Mouse (Mus musculus) heart, embryonic 15.5 days (tissue): ENCODE measurements around the gene Dctpp1. TPM values are rescaled to one million over a fixed set of nuclear protein-coding genes. Genes with fewer than 3 reads are reported as not detected.

Experiments
- ATAC-seq: fragments of 200-750 bp; cut with Nextera tagmentation; replicated peaks from 2 replicates; pipeline ENCODE4 v1.8.0; 2017; ENCODE audit warnings: low read depth, moderate TSS enrichment; ENCODE audit not compliant: insufficient number of reproducible peaks, insufficient read depth, low FRiP score
- H3K27ac ChIP-seq: fragments of 300-500 bp; sonication (generic); 2 replicates; pipeline ENCODE4 v1.5.1; 2015; ENCODE audit warnings: mild to moderate bottlenecking, inconsistent platforms
- H3K27me3 ChIP-seq: fragments of 300-500 bp; sonication (generic); 2 replicates; pipeline ENCODE4 v1.6.1; 2015; ENCODE audit warnings: inconsistent platforms
- H3K36me3 ChIP-seq: fragments of 300-500 bp; sonication (generic); 2 replicates; pipeline ENCODE4 v1.6.1; 2015; ENCODE audit warnings: mild to moderate bottlenecking, inconsistent platforms
- H3K4me1 ChIP-seq: fragments of 300-500 bp; sonication (generic); replicated peaks from 2 replicates; pipeline ENCODE4 v1.6.1; 2015; ENCODE audit warnings: inconsistent platforms
- H3K4me2 ChIP-seq: fragments of 300-500 bp; sonication (generic); 2 replicates; pipeline ENCODE4 v1.6.1; 2015; ENCODE audit warnings: inconsistent platforms, mild to moderate bottlenecking, moderate library complexity
- H3K4me3 ChIP-seq: fragments of 300-500 bp; sonication (generic); 2 replicates; pipeline ENCODE4 v1.5.1; 2015; ENCODE audit warnings: mild to moderate bottlenecking, inconsistent platforms
- H3K9ac ChIP-seq: fragments of 300-500 bp; sonication (generic); 2 replicates; pipeline ENCODE4 v1.6.1; 2015; ENCODE audit warnings: mild to moderate bottlenecking, inconsistent platforms
- H3K9me3 ChIP-seq: fragments of 300-500 bp; sonication (generic); replicated peaks from 2 replicates; pipeline ENCODE4 v1.6.1; 2016; ENCODE audit warnings: inconsistent platforms
- WGBS: fragments of 180-500 bp; shearing (Covaris S2); methylation state at CpG from one replicate; pipeline ENCODE4 v1.1.7; 2015; ENCODE audit warnings: mixed read lengths; 5-methylcytosine and 5-hydroxymethylcytosine counted together
- polyA plus RNA-seq: library from polyadenylated mRNA; unstranded; fragments of >200 nt; fragmentation: Nextera tagmentation; extraction: Ambion mirVana; gene quantifications from 2 replicates; pipeline ENCODE4 v1.2.1, GENCODE M21; 2015

The Dctpp1 gene
- 134 and 135 TPM in 2 replicates for polyA plus RNA-seq

DNA sequence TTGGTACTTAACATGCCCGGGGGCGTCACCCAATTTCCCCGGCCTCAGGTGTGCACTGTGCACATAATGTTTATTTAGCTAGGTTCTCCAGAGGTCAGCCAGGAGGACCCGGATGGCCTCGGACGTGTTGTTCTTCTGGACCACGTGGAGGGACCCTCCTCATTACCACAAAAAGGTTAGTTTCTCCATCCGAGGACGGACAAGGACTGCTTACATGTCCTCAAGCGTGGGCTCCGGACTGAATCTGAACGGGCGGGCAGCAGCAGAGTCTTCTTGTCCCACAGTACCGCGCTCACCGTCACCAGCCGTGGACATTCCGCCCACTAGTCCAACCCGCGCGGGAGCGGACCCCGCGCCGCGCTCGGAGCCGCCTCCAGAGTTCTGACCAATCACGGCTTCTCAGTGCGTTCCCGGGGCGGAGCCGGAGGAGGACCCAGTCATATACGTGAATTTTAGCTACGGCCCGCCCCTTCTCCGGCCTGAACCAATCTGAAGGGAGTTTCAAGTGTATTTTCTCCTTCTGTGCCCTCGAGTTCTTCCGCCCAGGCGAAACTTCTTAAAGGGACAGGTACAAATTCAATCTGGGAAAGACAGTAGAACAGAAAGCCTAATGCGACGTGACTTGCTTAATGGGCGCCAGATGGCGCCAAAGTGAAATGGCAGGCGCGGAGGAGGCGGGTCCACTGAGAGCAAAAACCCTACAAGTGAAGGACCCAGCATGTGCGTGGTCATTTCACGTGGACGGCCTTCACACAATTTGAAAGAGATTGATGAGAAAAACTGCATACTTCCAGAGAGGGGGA is at the start of gene Dctpp1:
Dctpp1 (minus strand) TSS at position 401 of the 803 bp plus-strand sequence.
- Histone ChIP-seq H3K9me3 (no peaks in the 10 kb centered on the region), H3K36me3 (peaks cover 10% of the 10 kb centered on the region; the same call in 1 of the 2 replicates), H3K4me2 (peak within 1 kb of the TSS; percentile 81), H3K4me3 (peak within 1 kb of the TSS; percentile 76), H3K27ac (peak within 1 kb of the TSS; percentile 36), H3K9ac (peak within 1 kb of the TSS; percentile 70), H3K4me1 (peaks cover 17% of the 10 kb centered on the region), H3K27me3 (no peaks in the 10 kb centered on the region)
- ATAC-seq: peak; percentile 97
- WGBS: under 1% methylated on average over 50 of the region's 50 CpGs

DNA sequence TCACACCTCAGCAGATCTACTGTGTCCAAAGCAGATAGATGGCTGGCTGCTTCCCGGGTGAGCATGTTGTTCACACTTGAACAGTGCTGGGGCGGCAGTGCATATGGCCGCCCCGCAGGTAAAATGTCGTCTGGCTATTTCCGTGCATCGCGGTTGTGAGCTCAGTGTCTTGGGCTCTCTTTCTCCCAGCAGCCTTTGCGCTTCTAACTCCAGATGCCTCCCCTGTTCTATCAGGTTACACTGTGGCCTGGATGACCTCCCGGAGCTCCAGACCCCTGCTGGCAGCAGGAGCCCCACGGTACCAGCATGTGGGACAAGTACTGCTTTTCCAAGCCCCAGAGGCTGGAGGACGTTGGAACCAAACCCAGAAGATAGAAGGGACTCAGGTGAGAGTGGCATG is 49.4 kb upstream of the Dctpp1 start:
- Histone ChIP-seq H3K36me3 (no peaks in the 10 kb centered on the region), H3K4me2 (no peak overlapping the region), H3K9me3 (no peaks in the 10 kb centered on the region), H3K4me3 (no peak overlapping the region), H3K4me1 (0 out of 2 replicates have a peak, but pooled peaks cover 3% of the 10 kb centered on the region), H3K27me3 (no peaks in the 10 kb centered on the region), H3K9ac (no peak overlapping the region), H3K27ac (no peak overlapping the region)
- no peak for ATAC-seq
- WGBS: 64% methylated on average over 12 of the region's 12 CpGs

DNA sequence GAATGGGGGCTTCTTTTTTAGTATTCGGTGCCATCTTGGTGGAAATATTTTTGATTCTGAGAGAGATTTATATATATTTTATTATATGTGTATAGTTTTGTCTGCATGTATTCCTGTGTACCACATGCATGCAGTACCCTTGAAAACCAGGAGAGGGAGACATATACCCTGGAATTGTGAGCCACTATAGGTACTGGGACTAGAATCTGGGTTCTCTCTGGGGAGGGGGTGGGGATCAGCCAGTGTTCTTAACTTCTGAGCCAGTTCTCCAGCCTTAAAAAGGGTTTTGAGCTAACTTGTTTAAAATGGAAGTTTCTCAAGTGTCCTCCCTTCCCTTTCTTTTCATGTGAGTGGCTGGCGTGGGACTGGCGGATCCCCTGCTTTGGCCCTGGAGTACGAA is 48.4 kb upstream of the Dctpp1 start:
- H3K27ac ChIP-seq: no peak overlapping the region
- H3K36me3 ChIP-seq: no peaks in the 10 kb centered on the region
- ATAC-seq: no peak
- no peaks in the 10 kb centered on the region for H3K9me3 ChIP-seq
- H3K4me1 ChIP-seq: no peaks in the 10 kb centered on the region
- no peaks in the 10 kb centered on the region for H3K27me3 ChIP-seq
- WGBS: 71% methylated on average over 4 of the region's 4 CpGs
- no peak overlapping the region for H3K4me3 ChIP-seq
- no peak overlapping the region for H3K4me2 ChIP-seq
- no peak overlapping the region for H3K9ac ChIP-seq

DNA sequence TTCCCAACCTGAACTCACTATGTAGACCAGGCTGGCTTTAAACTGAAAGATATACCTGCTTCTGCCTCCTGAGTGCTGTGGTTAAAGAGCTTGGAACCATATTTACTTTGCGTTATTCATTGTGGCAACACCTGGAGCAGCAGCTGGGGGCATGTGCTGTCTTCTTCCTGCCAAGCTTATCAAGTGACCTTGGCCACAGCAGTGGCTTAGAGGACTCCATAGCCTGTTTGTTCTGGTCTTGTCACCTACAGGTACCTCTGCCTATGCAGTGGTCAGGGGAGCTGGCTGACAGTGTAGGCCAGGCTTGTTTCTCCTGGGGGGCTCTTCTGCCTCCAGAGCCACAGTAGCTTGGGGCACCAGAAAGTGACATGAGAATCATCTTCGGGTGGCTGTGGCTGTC is 47.9 kb upstream of the Dctpp1 start:
- H3K4me1 ChIP-seq: no peaks in the 10 kb centered on the region
- H3K27me3 ChIP-seq: no peaks in the 10 kb centered on the region
- no peaks in the 10 kb centered on the region for H3K36me3 ChIP-seq
- no peak overlapping the region for H3K4me3 ChIP-seq
- 76% methylated on average over 2 of the region's 2 CpGs for WGBS
- no peak overlapping the region for H3K4me2 ChIP-seq
- H3K9me3 ChIP-seq: no peaks in the 10 kb centered on the region
- H3K27ac ChIP-seq: no peak overlapping the region
- no peak for ATAC-seq
- no peak overlapping the region for H3K9ac ChIP-seq

DNA sequence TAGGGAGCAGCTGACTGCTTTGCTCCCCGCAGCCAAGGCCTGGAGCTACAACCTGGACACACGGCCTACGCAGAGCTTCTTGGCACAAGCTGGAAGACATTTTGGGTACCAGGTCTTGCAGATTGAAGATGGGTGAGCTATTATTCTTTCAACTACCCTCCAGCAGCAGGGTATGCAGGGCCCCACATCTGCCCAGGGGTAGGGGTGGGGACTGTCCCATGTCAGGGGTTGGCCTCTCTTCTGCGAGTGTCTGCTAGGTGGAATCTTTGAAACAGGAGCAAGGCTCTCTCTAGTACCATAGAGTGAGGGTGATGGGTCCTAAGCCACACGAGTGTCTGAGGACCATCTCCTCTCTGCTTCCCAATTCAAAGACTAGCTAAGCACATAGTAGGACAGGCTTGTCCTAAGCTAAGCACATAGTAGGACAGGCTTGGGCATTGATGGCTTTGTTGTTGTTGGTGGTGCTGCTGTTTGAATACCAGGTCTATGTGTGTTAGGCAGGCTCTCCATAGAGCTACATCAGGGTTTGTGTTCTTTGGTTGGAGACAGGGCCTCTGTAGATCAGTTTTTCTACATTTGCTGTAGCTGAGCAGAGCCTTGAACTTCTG is 37.2 kb upstream of the Dctpp1 start:
- 80% methylated on average over 5 of the region's 5 CpGs for WGBS
- H3K36me3 ChIP-seq: no peaks in the 10 kb centered on the region
- ATAC-seq: no peak
- no peaks in the 10 kb centered on the region for H3K27me3 ChIP-seq
- H3K27ac ChIP-seq: no peak overlapping the region
- H3K9me3 ChIP-seq: no peaks in the 10 kb centered on the region
- peaks cover 7% of the 10 kb centered on the region for H3K4me1 ChIP-seq
- no peak overlapping the region for H3K4me3 ChIP-seq
- no peak overlapping the region for H3K9ac ChIP-seq
- H3K4me2 ChIP-seq: no peak overlapping the region

DNA sequence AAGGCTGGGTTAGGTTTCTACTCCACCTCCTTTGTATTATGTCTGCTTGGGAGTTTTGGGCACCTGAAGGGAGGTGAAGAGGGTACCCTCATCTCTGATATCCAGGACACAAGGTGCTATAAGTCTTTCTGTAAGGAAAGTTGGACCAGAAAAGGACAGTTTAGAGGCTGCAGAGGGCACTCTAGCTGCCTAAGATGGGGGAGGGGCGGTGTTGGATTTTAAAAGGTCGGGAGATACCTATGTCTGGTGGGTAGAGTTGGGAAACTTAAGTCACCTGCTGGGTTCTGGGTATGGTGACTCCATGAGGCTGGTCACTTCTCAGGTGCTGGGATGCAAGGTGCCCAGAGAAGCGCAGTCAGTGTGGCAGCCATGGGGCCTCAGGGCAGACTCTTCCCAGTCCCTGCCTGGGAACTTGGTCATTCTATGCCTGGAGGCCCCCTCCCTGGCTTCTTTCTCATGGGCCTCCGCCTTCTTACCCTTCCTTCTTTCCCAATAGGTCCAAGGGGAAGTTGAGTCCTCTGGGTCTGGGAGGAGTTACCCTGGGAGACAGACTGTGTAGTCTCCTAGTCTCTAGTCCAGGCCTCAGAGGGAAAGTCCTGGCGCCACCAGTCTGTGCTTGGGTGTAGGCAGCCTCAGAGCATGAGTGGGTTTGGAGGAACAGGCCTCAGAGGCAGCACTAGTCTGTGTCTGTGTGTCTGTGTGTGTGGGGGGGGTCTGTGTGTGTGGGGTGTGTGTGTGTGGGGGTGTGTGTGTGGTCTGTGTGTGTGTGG is 36.5 kb upstream of the Dctpp1 start:
- 72% methylated on average over 5 of the region's 5 CpGs for WGBS
- no peak overlapping the region for H3K9ac ChIP-seq
- no peak for ATAC-seq

DNA sequence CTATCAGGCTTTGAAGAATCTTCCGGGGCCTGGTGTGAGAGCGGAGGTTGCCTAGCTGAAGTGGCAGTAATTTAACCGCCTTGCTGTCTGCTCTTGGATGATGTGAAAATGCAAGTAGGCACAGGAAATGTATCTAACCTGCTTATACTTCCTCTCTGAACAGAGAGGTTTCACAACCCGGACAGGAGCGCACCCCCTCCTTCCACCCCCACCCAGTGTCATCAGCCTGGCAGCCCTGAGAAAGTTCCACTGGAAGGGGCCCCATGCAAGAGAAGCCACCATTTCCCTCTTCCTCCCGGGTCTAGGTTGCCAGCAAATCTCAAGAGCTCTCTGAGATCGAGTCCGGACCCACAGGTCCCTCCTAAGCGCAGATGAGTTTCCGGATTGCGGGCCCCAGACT is 35.6 kb upstream of the Dctpp1 start, which contains the start of gene Itgal:
Itgal (plus strand) TSS at position 163 of the 400 bp plus-strand sequence.
- WGBS: 75% methylated on average over 11 of the region's 11 CpGs
- no peak within 1 kb of the TSS for H3K27ac ChIP-seq
- no peak within 1 kb of the TSS for H3K9ac ChIP-seq
- ATAC-seq: no peak
- no peaks in the 10 kb centered on the region for H3K27me3 ChIP-seq
- H3K9me3 ChIP-seq: no peaks in the 10 kb centered on the region
- peak within 1 kb of the TSS; percentile 6; the same call in 1 of the 2 replicates for H3K4me3 ChIP-seq
- peak within 1 kb of the TSS; percentile 16; the same call in 1 of the 2 replicates for H3K4me2 ChIP-seq
- H3K36me3 ChIP-seq: no peaks in the 10 kb centered on the region
- peaks cover 7% of the 10 kb centered on the region for H3K4me1 ChIP-seq

More for the DNA sequence above, 36.5 kb upstream of the Dctpp1 start:
- Histone ChIP-seq H3K4me1 (peaks cover 7% of the 10 kb centered on the region), H3K27me3 (no peaks in the 10 kb centered on the region), H3K4me3 (peak overlapping the region; percentile 6; the same call in 1 of the 2 replicates), H3K4me2 (peak overlapping the region; percentile 16; the same call in 1 of the 2 replicates), H3K9me3 (no peaks in the 10 kb centered on the region), H3K36me3 (no peaks in the 10 kb centered on the region), H3K27ac (no peak overlapping the region)

GRCm38 (mm10) chr7:127290142-127290541 is 29.6 kb upstream of the Dctpp1 start:
- no peak overlapping the region for H3K4me3 ChIP-seq
- no peaks in the 10 kb centered on the region for H3K27me3 ChIP-seq
- no peak for ATAC-seq
- H3K9me3 ChIP-seq: peaks cover 9% of the 10 kb centered on the region; the same call in 1 of the 2 replicates
- H3K27ac ChIP-seq: no peak overlapping the region
- H3K36me3 ChIP-seq: no peaks in the 10 kb centered on the region
- H3K9ac ChIP-seq: no peak overlapping the region
- no peaks in the 10 kb centered on the region for H3K4me1 ChIP-seq
- no peak overlapping the region for H3K4me2 ChIP-seq
- WGBS: 65% methylated on average over 8 of the region's 8 CpGs

DNA sequence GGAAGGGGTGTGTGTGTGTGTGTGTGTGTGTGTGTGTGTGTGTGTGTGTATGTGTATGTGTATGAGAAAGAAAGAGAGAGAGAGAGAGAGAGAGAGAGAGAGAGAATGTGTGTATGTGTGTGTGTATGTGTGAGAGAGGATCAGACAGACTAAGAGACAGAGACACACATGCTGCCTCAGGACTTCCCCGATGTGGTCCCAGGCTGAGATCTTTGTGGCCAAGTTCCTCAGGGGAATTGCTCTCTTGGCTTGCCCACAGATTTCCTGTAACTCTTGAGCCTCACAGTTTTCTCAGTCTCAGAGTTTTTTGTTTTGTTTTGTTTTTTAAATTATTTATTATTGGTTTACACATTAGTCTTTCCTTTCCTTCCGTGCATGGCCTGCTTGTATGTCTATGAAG is 28.8 kb upstream of the Dctpp1 start:
- Histone ChIP-seq H3K4me2 (no peak overlapping the region), H3K4me1 (no peaks in the 10 kb centered on the region), H3K4me3 (no peak overlapping the region), H3K36me3 (no peaks in the 10 kb centered on the region), H3K27me3 (no peaks in the 10 kb centered on the region), H3K27ac (no peak overlapping the region), H3K9me3 (peaks cover 9% of the 10 kb centered on the region; the same call in 1 of the 2 replicates), H3K9ac (no peak overlapping the region)
- WGBS: 69% methylated on average over 2 of the region's 2 CpGs
- no peak for ATAC-seq

DNA sequence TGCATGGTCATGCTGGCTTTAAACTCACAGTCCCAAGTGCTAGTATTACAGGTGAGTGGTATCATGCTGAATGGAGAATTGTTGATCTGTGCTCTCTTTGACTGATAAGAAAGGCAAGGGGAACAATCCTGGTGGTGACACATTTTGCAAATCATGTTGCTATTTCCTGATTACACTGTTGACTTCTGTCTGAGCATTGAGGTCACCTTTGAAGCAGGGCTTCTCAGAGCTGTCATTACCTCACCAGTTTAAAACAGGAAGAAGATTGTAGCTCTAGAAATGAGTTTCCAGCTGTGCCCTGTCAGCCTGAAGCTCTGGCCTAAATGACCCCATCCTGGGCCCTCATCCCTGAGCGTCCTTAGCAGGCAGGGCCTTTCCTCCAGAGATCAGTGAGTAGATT is 27.4 kb upstream of the Dctpp1 start:
- no peak overlapping the region for H3K4me3 ChIP-seq
- H3K4me2 ChIP-seq: no peak overlapping the region
- H3K27ac ChIP-seq: no peak overlapping the region
- H3K9me3 ChIP-seq: peaks cover 9% of the 10 kb centered on the region; the same call in 1 of the 2 replicates
- 50% methylated on average over 1 of the region's 1 CpGs for WGBS
- H3K4me1 ChIP-seq: no peaks in the 10 kb centered on the region
- no peak for ATAC-seq
- no peak overlapping the region for H3K9ac ChIP-seq
- no peaks in the 10 kb centered on the region for H3K36me3 ChIP-seq
- no peaks in the 10 kb centered on the region for H3K27me3 ChIP-seq

GRCm38 (mm10) chr7:127285154-127285553 is 24.6 kb upstream of the Dctpp1 start:
- Histone ChIP-seq H3K36me3 (no peaks in the 10 kb centered on the region), H3K27me3 (no peaks in the 10 kb centered on the region), H3K4me3 (no peak overlapping the region), H3K4me1 (0 out of 2 replicates have a peak, but pooled peaks cover 3% of the 10 kb centered on the region), H3K9me3 (peaks cover 9% of the 10 kb centered on the region; the same call in 1 of the 2 replicates), H3K4me2 (no peak overlapping the region), H3K27ac (no peak overlapping the region), H3K9ac (no peak overlapping the region)
- ATAC-seq: no peak
- WGBS: 49% methylated on average over 10 of the region's 10 CpGs
